Mouse (Mus musculus) ES-CJ7 (cell line): ENCODE results near the gene Prg2.

Source experiments
- DNase-seq: peaks from one replicate; pipeline ENCODE4 v3.0.0; 2011; ENCODE audit warnings: low read depth, low spot score

The Prg2 gene

GRCm38 (mm10) chr2:85029897-85030296, 49.6 kb downstream of the Prg2 start:
- DNase-seq: no peak

GRCm38 (mm10) chr2:85030989-85031388, 50.7 kb downstream of the Prg2 start:
- DNase-seq: no peak

GRCm38 (mm10) chr2:85033121-85033520, 52.9 kb downstream of the Prg2 start:
- no peak for DNase-seq
